Mouse (Mus musculus): ENCODE data around the gene Tex12.

GRCm38 (mm10) chr9:50561918-50562360 lies 814 bp upstream of the Tex12 start:
- TF ChIP-seq CTCF (IDR thresholded peaks at IDR 0.05; ENCODE audit: low read depth, low read length) (no peak), POLR2A (IDR thresholded peaks at IDR 0.05; ENCODE audit: extremely low read depth, insufficient read depth, low read length) (no peak)
